Mouse (Mus musculus): ENCODE data around the gene Rbms3. TPM values are rescaled to one million over a fixed set of nuclear protein-coding genes. Genes with fewer than 3 reads are reported as not detected.

The Rbms3 gene
- total RNA-seq, 2 experiments from 2014 or later, result 19.8 to 27.8 TPM

DNA sequence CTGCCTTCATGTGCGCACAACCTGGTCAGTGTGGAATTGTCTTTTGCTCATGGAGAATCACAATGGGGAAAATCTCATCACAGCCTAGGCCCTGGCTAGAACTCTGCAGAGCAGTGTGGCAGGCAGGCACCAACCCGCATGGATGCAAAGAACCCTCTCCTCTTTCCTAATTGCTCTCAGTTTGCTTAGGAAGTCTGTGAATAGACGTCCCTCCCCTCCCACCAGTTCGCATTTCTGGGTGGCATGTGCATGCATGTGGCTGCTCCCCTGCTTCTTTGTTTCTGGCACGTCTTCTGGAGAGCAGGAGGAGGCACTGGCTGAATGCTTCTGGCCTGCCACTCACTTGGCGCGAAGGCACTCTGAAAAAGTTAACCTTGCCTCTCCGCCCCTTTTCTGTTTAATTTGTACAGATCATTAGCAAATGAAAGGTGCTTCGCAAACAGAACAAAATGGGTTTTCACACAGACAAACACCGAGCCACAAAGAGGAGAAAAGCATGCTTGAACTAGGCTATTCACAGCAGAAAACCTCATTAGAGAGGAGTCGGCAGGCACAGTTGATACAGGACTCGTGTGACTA, 710.2 kb downstream of the Rbms3 start:
- DNase-seq (ENCODE audit: low spot score in 2 of 2), result no peak

DNA sequence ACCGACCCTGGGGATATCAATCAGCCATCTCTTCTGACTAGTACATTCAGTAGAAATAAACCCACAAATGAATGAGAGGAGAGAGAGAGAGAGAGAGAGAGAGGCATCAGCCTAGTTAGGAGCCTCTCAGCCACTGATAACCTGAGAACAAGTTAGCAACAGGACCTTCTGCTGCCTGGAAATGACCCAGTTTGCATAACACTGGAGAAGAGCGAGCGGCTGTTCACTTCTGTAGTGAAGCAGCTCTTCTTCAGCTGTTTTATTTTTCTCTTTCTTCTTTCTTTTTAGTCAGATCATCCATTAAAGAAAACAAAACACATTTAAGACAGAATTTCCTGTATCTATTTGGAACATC, 717.2 kb downstream of the Rbms3 start:
- DNase-seq (ENCODE audit: low spot score in 2 of 2), result no peak

DNA sequence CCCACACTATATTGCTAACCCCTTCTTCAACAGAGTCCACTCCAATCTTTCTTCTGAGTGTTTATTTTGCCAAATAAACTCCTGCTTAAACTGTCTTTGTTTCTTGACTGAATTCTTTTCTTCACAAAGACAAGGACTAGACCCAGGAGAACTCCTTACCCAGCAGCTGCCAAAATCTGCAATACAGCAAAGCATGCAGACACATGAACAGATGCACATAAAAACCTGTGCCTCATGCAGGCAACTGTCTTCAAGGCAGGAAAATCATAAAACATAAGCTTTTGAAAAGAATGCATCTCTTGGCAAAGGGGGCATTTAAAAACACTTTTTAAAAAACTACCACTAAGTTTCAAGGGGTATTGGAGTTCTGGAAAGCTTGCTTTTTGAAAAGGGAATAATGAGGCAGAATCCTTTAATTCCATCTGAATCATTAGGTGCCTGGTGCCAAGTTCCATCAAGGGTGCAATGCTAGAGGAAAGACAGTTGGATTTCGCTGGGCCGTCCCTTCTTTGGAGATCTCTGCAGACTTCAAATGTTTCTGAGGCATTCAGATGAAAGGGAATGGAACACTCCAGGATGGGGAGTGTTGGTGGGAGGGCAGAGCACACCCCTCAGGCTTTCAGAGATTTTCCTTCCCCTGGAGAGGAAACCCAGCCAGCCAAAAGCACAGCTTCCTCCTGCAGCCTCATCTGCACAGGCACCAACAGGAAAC, 717.8 kb downstream of the Rbms3 start:
- no peak for DNase-seq (ENCODE audit: low spot score in 2 of 2)

DNA sequence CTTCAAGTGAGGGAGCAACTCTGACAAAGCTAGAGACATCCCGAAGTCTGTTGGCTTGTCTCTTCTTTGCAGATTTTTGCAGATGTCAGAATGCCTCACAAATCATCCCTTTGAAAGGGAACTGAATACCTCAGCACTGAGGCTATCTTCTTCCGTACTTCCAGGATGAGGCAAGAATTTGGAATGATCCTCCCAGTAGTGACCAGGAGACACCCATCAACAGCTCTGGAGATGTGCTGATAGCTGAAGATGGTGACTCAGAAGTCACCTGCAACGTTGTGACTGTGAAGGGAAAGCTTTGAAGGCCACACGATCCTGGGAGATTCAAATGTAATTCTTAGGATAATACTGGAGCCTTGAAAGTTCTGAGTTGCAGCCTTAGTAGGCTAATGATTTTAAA, 720.2 kb downstream of the Rbms3 start:
- no peak for DNase-seq (ENCODE audit: low spot score in 2 of 2)

DNA sequence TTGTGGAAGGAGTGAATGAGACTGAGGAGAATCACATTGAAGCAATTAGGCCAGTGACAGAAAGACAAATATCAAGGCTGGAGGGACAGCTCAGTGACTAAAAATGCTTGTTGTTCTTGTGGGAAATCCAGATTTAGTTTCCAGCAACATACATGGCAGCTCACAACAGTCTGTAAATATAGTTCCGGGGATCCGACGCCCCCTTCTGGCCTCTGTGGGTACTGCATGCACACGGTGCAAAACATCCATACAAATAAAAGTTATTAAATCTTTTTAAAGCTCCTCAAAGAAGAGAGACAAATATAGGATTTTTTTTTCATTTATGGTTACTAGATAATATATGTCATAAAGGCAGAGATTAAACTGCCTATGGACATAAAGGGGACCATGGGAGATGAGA, 722.8 kb downstream of the Rbms3 start:
- no peak for DNase-seq (ENCODE audit: low spot score in 2 of 2)

DNA sequence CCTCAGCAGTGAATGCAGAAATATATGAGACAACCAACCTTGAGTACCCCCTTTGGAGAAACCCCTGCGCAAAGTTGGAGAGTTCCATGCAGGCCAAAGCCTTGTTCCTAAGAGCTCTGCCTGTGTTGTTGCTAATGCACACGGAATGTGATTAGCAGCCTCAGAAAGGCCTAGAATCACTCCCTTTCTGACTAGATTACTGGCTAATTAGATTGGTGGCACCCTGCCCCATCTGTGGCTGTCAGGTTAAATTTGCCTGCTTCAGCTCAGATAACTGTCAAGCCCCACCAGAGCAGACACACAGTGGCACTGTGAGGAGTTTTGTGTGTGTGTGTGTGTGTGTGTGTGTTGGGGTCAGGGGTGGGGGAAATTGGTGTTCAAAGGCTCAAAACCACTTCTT, 724.1 kb downstream of the Rbms3 start:
- no peak for DNase-seq (ENCODE audit: low spot score in 2 of 2)

DNA sequence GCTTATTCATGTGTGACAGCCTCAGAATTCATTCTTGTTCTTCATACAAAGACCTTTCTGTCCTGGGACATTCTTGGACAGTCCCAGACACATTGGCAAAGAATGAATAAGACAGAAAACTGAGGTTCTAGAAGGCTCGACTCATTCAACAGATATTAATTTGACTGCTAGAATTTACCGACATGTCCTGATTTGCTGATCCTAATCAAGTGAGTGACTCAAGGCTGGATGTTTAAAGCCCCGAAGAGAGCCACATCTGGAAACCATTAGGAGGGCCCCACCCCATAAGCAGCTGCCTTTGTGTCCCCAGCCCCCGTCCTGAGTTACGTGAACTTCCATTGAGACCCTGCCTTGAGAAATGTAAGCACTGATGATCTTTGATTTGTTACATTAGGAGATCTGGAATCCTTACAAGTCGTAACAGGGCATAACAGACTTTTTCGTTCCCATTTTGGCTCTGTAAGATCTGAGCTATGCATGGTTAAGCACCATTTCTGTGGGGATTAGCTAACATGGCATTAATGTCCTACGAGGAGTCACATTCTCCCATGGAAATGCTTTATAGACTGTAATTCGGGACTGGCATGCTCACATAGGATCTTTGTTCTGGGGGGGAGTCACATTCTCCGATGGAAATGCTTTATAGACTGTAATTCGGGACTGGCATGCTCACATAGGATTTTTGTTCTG, 726.3 kb downstream of the Rbms3 start:
- DNase-seq (ENCODE audit: low spot score in 2 of 2), result no peak

DNA sequence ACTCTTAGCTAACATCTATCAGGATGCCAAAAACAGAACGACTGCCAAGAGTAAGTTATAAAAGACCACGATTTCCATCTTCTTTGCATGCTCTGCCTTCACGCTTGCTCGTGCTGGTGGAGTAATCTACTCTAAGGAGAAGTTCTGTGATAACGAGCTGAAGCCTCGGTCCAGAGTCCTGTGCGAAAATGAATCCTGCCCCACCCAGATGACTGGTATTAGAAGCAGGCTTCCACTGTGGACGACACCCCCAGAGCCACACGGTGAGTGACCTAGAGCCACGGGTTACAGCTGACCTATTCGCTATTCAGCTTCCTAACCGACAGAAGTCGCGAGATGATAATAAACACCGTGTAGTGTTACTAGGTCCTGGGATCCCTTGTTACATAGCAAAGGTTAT, 730.3 kb downstream of the Rbms3 start:
- no peak for DNase-seq (ENCODE audit: low spot score in 2 of 2)

DNA sequence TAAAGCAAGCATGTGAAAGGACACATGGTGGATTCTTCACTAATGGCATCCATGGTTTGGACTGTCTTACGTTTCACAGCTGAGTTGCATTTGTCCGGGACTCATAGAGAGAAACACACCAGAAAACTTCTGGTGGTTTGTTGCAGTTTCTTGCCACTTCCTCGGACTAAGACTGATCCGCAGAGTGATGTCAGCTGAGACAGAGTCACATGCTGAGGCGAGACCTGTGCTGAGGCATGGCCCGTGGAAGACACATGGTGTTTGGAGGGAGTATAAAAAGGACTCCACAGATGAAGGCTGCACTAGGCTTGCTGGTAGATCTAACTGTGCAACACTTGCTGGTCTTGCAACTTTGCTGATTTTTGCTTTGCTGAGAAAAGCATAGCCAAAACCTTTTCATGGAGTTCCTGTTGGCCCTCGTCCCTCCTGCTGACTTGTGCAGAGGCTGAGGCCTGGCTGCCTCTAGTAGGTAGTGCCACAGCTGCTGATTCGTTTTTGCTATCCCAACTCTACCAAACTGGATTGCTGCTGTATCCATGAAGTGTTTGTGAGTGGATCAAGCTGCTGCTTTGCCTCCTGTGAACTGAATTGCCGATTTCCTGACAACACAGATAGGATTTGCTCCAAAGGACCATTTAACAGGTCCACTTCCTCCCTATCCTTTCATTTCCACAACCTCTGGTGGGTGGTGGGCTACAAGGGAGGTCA, 742.6 kb downstream of the Rbms3 start:
- DNase-seq (ENCODE audit: low spot score in 2 of 2), result no peak

DNA sequence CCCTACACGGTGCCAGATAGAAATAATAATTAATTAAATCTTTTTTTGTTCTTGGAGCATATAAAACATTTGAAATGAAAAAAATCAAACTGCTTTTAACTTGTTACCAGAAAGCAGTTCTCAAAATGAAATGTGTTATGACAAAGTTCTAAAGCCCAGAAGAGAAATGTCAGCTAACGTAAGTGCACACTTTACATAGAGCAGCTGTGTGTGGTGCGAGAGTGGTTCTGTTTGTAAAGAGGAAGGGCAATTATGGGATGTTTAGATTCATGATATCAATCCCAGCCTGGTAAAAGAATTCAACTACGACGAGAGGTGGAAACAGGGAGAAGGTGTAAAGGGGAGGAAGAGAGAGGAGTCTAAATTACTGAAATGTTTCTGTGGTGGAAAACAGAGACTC, 744.1 kb downstream of the Rbms3 start:
- DNase-seq (ENCODE audit: low spot score in 2 of 2), result no peak

DNA sequence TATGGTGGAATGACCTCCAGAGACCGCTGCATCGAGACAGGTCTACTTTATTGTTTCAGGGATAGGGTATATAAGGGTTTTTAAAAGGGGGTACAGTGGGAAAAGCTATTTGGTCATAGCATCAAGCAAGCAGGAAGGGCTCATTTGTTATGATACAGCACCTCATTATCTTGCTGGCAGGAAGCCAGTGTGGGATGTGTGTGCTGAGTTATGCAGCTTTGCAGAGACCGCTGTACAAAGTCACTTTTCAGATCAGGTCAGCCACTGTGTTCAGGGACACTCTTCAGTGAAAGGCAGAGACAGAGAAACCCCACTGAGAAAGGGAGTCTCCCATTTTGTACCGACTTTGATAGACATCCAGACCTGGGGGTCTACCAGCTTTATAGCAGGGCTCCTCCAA, 749.2 kb downstream of the Rbms3 start:
- no peak for DNase-seq (ENCODE audit: low spot score in 2 of 2)

DNA sequence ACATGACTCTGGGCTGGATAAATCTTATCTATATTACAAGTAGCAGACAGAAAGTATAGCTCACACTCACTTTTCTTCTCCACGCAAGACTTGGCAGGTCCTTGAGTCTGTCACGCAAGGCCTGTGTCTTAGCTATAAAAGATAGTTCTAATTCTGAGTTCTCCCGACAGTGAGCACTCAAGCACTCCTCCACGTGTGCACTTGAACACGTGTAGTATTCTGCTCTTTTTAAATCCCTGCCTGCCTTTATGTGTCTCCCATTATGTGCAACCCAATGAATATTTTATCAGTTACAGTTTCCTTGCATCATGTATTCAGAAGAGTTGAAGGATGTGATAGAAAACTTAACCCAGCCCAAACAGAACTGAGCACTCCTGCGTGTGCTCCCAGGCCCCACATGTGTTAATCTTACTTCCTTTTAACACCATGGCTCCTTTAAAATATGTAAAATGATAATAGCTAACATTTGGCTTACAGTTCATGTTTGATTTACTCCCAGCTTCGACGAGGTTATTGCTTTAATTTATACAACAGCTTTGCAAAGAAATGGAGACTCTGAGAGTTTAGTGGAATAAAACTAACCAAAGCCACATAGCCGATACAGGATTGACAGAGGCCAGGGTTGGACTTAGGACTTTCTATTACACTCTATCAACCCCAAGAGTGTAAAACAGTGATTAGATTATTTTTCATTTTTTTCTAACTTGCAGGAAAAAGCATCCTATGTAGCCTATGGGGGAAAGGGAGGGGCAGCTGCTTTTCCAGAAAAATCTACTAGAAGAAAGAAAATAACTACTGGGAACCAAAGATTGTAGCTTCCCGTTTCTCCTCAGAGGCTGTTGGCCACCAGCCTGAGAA, 749.9 kb downstream of the Rbms3 start:
- no peak for DNase-seq (ENCODE audit: low spot score in 2 of 2)

DNA sequence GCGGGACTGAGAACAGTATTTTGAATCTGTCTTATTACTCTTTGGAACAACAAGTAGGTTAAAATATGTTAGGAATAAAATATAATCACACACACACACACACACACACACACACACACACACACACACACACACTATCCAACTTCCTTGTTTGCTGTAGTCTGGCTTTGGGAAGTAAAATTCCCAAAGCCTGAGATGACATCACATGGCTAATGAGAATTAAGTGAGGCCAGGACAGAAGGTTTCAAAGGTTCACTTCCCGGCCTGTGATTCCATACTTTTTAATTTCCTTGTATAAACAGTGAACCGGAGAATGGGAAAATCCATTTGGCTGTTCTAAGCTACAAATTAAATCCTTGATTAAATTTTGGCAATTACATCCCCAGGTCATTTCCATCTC, 752.9 kb downstream of the Rbms3 start:
- DNase-seq (ENCODE audit: low spot score in 2 of 2), result no peak

DNA sequence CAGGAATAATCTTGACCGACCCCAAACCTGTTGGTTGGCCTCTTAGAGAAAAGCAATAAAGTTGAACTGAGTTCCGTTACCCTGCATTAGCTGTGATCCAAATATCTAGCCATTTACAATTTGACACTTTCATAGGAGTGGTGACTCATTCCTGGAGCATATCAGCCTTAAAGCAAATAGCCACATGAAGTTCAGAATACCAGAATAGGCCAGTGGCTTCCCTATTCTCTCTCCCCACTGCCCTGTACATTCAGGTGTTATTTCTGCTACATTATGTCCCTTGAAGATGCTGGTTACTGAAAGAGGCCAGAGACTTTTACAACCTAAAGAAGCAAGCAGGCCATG, 755.8 kb downstream of the Rbms3 start:
- no peak for DNase-seq (ENCODE audit: low spot score in 2 of 2)

DNA sequence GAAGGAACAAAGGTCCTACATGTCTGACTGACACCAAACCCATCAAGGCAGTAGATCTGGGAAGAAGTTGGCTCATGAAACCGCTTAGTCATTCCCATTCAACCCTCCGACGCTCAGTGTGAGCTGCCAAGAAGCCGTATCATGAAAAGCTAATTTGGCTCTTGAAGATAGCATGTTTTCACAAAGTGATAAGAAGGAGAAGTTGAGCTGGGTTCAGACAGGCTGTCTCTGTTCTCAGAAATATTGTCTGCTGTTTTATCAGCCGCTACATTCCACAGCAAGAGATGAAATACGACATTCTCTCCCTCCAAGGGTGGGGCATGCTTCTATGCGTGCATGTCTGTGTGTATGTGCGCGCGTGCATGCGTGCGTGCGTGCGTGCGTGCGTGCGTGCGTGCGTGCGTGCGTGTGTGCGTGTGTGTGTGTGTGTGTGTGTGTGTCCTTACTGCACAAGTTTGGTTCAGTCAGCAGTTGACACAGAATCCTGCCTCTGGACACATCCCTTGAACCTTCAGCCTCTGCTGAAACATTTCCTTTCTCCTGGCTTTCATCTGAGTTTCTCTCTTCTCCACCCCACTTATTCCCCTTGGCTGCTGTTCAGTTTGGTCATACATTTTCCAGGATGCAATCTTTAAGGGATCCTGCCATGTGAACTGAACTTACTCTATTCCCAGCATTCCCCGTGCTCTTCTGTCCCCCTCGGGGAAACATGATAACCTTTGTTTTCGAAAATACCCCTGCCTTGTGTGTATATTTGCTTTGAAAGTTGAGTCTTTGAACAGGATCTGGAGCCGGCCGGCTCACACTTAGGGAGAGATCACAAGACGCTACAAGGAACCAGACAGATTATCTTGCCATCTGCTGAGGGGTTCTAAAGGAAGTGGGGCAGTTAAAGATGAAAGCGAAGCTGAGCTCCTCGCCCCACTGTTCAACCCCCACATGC, 756.4 kb downstream of the Rbms3 start:
- DNase-seq (ENCODE audit: low spot score in 2 of 2), result peak in 1 of 2 experiments; percentile 6

DNA sequence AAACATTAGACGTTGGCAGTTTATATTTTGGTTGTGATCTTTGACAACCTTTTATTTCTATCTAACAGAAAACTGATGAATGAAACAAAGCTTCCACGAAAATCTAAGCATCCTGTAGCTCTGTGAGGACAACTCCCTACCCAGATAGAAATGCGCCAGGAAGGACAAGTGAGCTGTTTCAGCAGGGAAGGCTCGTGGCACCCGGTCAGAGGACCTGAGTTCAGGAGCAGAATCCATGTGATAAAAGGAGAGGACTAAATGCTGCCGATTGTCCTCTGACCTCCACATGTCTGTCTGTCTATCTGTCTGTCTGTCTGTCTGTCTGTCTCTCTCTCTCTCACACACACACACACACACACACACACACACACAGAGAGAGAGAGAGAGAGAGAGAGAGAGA, 757.4 kb downstream of the Rbms3 start:
- no peak for DNase-seq (ENCODE audit: low spot score in 2 of 2)

DNA sequence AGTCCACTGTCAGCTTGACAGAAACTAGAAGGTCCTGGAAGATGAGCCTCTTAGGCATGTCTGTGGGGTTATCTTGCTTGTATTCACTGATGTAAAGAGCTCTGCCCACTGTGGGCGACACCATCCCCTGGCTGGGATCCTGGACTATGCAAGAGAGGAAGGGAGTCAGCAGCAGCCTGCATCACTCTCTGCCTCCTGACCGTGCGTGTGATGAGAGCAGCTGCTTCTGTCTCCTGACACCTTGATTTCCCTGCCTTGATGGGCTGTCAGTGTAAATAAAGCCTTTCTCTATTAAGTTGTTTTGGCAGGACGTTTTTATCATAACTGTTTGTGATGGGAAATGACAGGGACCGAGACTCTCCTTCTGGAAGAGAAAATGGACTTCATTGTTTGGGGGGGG, 758.1 kb downstream of the Rbms3 start:
- DNase-seq (ENCODE audit: low spot score in 2 of 2), result no peak

DNA sequence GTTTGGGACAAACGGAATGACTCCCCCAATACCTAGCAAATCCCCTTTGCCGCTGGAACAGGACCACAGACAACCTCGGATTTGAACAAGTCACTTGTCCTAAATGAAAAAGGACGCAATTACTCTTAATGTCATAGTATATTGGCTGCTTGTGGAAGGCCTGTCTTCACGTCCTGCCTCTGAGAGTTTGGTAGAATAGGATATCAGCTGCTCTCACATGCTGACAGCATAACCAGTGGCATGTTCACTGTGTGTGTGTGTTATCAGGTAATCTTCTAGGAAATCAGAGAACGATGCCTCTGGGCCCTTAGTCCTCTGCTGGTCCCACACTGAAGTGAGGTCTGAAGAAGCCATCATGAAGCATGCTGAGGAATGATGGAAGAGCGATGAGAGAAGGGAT, 763.7 kb downstream of the Rbms3 start:
- no peak for DNase-seq (ENCODE audit: low spot score in 2 of 2)

DNA sequence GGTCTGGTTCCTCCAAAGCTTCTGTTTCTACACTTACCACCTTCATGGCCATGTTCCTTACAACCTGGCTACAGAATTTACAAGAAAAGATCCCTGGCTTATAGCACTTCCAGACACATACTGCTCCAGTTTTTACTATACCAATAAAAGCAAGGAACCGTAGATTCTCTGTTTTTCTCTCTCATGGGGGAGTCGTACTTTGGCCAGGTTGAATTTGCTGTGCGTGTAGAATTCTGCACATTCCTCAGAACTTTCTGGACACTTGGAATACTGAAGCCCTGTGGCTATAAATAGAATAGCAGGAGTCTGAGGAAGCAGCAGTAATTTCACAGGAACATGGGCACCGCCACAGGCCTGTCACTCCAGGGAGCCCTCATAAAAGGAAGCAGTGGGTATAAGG, 766.1 kb downstream of the Rbms3 start:
- no peak for DNase-seq (ENCODE audit: low spot score in 2 of 2)

DNA sequence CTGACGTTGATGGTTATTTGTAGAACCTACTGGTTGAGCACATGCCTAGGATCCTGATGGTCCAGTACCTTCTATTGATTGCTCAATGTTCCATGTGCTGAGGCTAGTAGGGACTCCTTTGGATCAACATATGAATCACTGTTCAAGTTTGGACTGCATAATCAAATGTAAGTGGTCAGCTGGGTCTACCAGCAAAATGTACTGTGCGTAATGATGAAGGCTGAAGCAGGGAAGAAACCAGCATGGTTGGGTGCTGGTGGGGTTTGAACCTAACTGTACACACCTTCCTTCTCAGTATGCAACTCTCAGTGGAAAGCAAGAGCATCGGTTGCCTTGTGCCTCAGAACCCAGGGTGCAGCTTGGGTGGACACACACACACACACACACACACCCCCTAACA, 767.4 kb downstream of the Rbms3 start:
- DNase-seq (ENCODE audit: low spot score in 2 of 2), result no peak

Data from adrenal gland, adult 18-20 months (tissue).